Mouse (Mus musculus) hindlimb bud, embryonic 11.5 days (tissue): ENCODE results near the gene Gabarapl2.
"Not testable (repeated sequence)": the region's sequence is repeated elsewhere in the genome, so short reads cannot be mapped to it uniquely, and the experiment has no call there.

Experiments
- DNase-seq: peaks from one replicate; pipeline ENCODE4 v3.0.0-alpha.2; 2012; ENCODE audit warnings: low read depth, low spot score; ENCODE audit errors: extremely low spot score

Gabarapl2 gene

DNA sequence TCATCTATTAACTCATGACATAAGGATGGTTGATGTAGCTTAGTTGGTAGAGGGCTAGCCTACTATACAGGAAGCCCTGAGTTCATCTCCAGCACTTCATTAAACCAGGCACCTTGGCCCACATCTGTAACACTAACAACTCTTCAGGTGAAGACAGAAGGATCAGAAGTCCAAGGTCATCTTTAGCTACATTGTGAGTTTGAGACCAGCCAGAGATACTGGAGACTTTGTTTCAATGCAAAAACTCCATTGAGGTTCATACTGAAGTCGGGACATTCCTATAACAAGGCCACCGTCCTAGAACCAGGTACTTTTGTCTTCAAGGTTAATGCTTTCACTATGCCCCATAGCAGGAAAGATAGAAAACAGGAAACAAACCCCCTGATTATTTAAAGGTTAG, 6.3 kb upstream of the Gabarapl2 start:
- no peak for DNase-seq

GRCm38 (mm10) chr8:111937184-111937583, 3.3 kb upstream of the Gabarapl2 start:
- DNase-seq = no peak

DNA sequence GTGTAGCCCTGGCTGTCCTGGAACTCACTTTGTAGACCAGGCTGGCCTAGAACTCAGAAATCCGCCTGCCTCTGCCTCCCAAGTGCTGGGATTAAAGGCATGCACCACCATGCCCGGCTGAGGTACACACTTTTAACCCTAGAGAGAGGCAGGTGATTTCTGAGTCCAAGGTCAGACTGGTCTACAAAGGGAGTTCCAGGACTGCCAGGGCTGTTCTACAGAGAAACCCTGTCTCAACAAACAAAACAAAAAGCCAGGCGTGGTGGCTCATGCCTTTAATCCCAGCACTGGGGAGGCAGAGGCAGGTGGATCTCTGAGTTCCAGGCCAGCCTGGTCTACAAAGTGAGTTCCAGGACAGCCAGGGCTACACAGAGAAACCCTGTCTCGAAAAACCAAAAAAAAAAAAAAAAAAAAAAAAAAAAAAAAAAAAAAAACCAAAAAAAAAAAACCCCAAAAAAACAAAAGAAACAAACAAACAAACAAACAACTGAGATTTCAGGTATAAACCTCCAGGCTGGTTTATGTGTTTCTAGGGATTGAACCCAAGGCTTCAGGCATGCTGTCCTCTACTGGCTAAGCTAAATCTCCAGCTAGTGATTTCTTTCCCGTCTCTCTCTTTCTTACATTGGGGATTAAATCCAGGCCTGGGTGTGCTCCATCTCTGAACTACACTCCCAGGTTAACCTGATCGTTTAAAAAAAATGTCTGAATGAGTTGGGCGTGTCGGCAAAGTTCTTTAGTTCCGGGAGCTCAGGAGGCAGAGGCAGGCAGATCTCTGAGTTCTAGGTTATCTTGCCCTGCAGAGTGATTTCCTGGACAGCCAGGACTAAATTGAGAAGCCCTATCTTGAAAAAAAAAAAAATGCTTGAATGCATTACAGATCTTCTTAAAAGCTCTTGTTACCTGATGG, 2.2 kb upstream of the Gabarapl2 start:
- DNase-seq = not testable (repeated sequence)

- DNase-seq = no peak
These were observed 874 bp upstream of the Gabarapl2 start for GRCm38 (mm10) chr8:111939516-111940142.

- DNase-seq = no peak
These were observed 575 bp downstream of the Gabarapl2 start for GRCm38 (mm10) chr8:111941101-111941454.

DNA sequence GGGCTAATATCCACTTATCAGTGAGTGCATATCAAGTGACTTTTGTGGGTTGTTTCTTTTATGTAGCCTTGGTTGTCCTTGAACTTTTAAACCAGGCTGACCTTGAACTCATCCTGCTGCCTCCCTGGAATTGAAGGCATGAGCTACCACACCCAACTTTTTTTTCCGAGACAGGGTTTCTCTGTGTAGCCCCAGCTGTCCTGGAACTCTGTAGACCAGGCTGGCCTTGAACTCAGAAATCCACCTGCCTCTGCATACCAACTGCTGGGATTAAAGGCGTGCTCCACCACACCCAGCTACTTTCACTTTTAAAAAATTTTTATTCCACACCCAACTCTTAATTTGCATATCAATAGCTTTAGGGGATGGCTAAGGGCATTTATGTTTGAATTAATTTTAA, 3.0 kb downstream of the Gabarapl2 start:
- no peak for DNase-seq

DNA sequence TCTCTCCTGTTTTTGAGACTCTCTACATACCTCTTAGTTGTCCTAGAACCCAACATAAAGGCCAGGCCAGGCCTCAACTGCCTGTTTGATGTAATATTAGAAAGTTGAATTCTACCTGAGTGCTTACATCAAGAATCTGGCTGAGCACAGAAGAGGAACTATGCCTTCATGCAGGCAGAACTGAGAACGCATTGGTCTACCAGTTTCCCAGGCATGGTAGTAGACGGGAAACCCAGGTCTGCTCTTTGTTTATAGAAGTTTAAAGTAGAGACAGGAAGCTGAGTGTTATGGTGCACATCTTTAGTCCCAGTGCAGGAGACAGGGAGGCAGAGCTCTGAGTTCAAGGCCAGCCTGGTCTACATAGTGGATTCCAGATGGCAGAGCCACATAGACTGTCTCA, 6.6 kb downstream of the Gabarapl2 start:
- no peak for DNase-seq

DNA sequence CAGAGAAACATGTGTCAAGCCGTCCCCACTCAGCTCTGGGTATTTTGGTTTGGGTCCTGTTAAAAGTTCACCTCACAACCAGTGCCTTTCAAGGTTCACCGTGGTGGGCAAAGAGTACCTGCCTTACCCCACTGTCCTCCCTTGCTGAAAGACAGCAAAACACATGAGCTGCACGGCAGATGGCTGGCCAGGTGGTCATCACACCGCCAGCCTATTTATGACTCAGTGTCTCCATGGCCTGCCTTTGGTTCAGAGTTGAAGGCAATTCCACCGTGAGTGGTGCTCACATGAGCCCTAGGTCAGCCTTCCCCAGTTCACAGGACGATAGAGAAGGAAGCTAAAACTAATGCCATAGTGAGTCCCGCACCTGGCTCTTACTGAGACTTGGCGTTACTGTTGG, 7.5 kb downstream of the Gabarapl2 start:
- DNase-seq = no peak

GRCm38 (mm10) chr8:111950846-111951245, 10.3 kb downstream of the Gabarapl2 start:
- DNase-seq = no peak

DNA sequence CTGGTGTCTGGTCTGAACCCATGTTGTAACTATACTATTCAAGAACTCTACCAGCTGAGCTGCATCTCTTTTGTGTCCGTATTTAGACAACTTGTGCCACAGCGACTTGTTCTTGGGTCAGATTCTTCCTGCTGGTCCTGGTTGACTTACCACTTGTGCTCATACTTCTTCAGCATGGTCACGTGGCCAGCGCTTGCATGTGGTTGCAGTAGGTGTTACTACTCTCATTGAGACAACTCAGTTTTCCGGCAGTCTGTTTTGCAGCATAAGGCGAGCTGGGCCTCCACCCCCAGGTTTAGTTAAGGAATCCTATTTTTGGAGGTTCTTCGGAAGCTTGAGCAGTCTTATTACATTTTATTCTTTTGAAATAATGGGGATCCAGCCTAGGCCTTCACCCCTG, 10.8 kb downstream of the Gabarapl2 start:
- no peak for DNase-seq

DNA sequence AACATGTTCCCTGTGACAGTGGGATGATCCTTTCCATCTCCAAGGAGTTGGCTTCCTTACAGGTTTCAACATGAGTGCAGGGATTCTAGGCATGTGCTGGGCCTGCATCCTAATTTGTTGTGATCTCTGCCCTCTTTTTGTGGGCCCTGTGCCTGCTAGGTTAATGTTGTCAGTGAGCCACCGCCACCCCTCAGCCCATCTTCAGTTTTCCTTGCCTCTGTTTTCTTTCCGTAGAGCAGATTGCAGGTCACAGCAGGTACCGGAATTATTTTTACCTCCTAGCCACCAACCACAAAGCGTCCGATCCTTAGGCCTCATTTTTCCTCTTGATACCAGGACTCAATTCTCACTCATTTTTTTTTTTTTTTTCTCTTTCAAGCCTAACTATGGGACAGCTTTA, 11.4 kb downstream of the Gabarapl2 start:
- no peak for DNase-seq

- no peak for DNase-seq
These were observed 14.5 kb downstream of the Gabarapl2 start for GRCm38 (mm10) chr8:111954844-111955594.

GRCm38 (mm10) chr8:111955879-111956278, 15.4 kb downstream of the Gabarapl2 start:
- no peak for DNase-seq

DNA sequence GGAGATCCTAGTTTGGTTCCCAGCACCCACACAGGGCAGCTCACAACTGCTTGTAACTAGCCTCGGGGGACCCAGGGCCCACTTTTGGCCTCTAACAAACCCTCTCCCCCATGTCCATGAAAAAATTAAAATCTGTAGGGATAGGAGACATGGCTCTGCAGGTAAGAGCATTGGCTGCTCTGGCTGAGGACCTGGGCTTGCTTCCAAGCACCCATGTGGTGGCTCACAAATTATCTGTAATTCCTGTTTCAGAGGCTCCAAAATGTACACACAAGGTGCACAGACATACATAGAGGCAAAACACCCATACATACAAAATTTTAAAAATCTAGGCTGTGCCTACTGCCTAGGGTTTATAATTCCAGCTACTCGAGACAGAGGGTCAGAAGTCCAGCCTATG, 16.7 kb downstream of the Gabarapl2 start:
- DNase-seq = no peak

DNA sequence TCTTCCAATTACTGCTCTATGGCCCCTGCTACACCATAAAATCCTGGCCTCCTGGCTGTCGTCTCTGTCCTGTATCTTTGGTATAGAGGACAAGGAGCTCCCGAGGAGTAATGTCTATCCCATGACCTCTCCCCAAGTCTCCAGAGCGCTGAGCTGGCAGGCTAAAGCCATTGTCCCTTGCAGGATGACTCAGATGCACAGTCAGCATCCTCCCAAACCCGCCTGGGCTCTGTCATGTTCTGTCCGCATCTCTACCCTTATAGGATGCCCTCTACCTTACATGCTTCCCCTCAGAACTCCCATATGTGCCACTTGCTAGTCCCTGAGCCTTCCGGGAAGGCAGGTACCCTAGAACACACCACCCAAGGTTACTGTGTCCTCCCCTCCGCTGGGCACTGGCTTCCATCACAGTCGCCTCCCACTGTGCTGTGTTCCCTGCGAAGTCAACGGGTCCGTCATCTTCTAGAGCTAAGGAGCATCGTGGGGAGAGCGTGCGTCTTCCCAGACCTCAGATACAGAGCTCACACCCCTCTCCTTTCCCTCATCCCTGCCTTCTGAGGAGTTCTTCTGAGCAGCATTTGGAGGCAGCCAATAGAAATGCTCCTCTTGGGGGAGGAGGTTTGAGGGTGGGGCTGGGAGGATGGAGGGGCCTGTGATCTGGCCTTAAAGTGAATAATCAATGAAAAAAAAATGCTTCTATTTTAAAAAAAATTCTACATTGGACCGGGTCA, 20.3 kb downstream of the Gabarapl2 start:
- DNase-seq = no peak

- DNase-seq = no peak
These were observed 20.8 kb downstream of the Gabarapl2 start for GRCm38 (mm10) chr8:111961330-111961729.

DNA sequence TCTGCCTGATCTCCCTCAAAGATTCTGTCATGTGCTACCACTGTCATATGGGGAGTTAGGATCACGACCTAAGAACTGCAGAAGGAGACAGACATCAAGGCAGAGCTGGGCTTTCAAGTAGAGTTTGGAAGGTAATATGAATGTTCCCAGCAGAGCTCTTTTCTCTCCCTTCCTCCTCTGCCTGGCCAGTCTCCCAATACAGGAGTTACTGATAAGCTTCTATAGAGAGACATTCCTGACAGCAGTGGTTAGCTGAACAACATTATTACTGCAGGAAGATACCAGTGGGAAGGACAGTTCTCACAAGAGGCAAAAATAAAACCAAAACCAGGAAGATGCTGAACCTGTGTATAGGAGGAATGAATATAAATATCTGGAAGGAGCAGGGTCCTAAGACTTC, 22.1 kb downstream of the Gabarapl2 start:
- DNase-seq = no peak

DNA sequence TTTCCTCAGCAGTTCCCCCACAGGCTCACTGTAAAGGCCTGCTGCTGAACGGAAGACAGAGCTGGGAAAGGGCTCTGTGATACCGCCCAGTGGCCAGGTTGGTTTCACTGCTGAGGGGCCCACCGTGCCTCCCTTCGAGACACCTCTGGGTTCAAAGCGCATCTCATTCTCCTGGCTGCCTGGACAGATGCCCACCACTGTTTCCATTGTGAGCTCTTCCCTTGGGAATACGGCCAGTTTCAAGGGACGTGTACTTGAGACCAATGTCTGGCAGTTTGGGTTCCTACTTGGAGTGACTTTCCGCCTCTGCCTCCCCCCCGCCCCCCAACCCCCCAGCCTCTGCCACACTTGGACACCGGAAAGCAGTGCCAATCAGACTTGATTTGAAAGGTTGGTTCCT, 22.6 kb downstream of the Gabarapl2 start:
- no peak for DNase-seq

DNA sequence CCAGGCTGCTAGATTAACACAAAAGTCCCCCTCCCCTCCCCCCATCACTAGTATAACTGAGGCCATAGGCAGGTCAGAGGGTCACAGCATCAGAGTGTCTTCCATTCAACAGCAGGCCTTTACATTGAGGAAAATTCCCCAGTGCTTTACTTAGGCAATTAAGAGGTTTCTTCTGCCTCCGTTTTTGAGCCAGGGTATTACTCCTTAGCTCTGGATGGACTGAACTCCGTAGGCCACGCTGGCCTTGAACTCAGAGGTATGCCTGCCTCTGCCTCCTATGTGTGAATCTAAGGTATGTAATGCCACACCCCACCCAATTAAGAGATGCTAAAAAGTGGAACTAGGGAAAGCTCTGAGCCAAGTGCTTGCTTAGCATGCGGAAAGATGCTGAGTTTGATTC, 23.0 kb downstream of the Gabarapl2 start:
- DNase-seq = no peak

GRCm38 (mm10) chr8:111964351-111964750, 23.8 kb downstream of the Gabarapl2 start:
- no peak for DNase-seq
